Mouse (Mus musculus) small intestine, adult 2 months (tissue): ENCODE measurements around the gene Dnajc15.

Source experiments
- CTCF ChIP-seq: fragments of 200-500 bp; IDR thresholded peaks from 2 replicates; pipeline ENCODE4 v1.5.1; 2012; ENCODE audit warnings: low read depth, mild to moderate bottlenecking, control low read depth, inconsistent platforms, low read length, moderate library complexity, mixed read lengths; ENCODE audit not compliant: insufficient replicate concordance, insufficient read length; ENCODE audit errors: extremely low read depth
- POLR2A ChIP-seq: fragments of 200-500 bp; IDR thresholded peaks from 2 replicates; pipeline ENCODE4 v1.6.1; 2012; ENCODE audit warnings: low read depth, mild to moderate bottlenecking, control low read depth, inconsistent platforms, low read length, moderate library complexity

- no peak for TF ChIP-seq CTCF
- no peak for TF ChIP-seq POLR2A
Observed at GRCm38 (mm10) chr14:77777365-77777764, 97.6 kb downstream of the Dnajc15 start.
